Mouse (Mus musculus) kidney, embryonic 15.5 days (tissue): ENCODE measurements around the gene Sdc1. TPM values are rescaled to one million over a fixed set of nuclear protein-coding genes. Genes with fewer than 3 reads are reported as not detected.

Source experiments
- ATAC-seq: fragments of 200-750 bp; cut with Nextera tagmentation; replicated peaks from 2 replicates; pipeline ENCODE4 v1.8.0; 2017; ENCODE audit warnings: moderate TSS enrichment; ENCODE audit not compliant: low FRiP score
- H3K27ac ChIP-seq: fragments of 300-500 bp; sonication (generic); 2 replicates; pipeline ENCODE4 v1.5.1; 2015; ENCODE audit warnings: mild to moderate bottlenecking, inconsistent platforms
- H3K27me3 ChIP-seq: fragments of 300-500 bp; sonication (generic); 2 replicates; pipeline ENCODE4 v1.6.1; 2015; ENCODE audit warnings: inconsistent platforms
- H3K36me3 ChIP-seq: fragments of 300-500 bp; sonication (generic); 2 replicates; pipeline ENCODE4 v1.6.1; 2015; ENCODE audit warnings: inconsistent platforms
- H3K4me1 ChIP-seq: fragments of 300-500 bp; sonication (generic); 2 replicates; pipeline ENCODE4 v1.6.1; 2015; ENCODE audit warnings: inconsistent platforms
- H3K4me2 ChIP-seq: fragments of 300-500 bp; sonication (generic); 2 replicates; pipeline ENCODE4 v1.6.1; 2015; ENCODE audit warnings: moderate library complexity, mild to moderate bottlenecking, inconsistent platforms
- H3K4me3 ChIP-seq: fragments of 300-500 bp; sonication (generic); replicated peaks from 2 replicates; pipeline ENCODE4 v1.5.1; 2015; ENCODE audit warnings: mild to moderate bottlenecking, inconsistent platforms
- H3K9ac ChIP-seq: fragments of 300-500 bp; sonication (generic); 2 replicates; pipeline ENCODE4 v1.6.1; 2015; ENCODE audit warnings: mild to moderate bottlenecking, inconsistent platforms
- H3K9me3 ChIP-seq: fragments of 300-500 bp; sonication (generic); replicated peaks from 2 replicates; pipeline ENCODE4 v1.6.1; 2016; ENCODE audit warnings: inconsistent platforms
- WGBS: fragments of 180-500 bp; shearing (Covaris S2); methylation state at CpG from one replicate; pipeline ENCODE4 v1.1.7; 2015; ENCODE audit warnings: mixed read lengths; 5-methylcytosine and 5-hydroxymethylcytosine counted together
- polyA plus RNA-seq: library from polyadenylated mRNA; unstranded; fragments of >200 nt; fragmentation: Nextera tagmentation; extraction: Ambion mirVana; gene quantifications from 2 replicates; pipeline ENCODE4 v1.2.1, GENCODE M21; 2015

The Sdc1 gene
- polyA plus RNA-seq, 1 experiment from 2014 or later, result 66.7 TPM

GRCm38 (mm10) chr12:8786476-8786875, 15.4 kb downstream of the Sdc1 start:
- no peak overlapping the region for H3K4me2 ChIP-seq
- H3K9me3 ChIP-seq, result no peaks in the 10 kb centered on the region
- no peak for ATAC-seq
- H3K9ac ChIP-seq, result no peak overlapping the region
- peaks cover 20% of the 10 kb centered on the region for H3K36me3 ChIP-seq
- no peaks in the 10 kb centered on the region for H3K27me3 ChIP-seq
- H3K27ac ChIP-seq, result no peak overlapping the region; the same call in 1 of the 2 replicates
- WGBS, result 54% methylated on average over 5 of the region's 5 CpGs
- peaks cover 30% of the 10 kb centered on the region for H3K4me1 ChIP-seq
- H3K4me3 ChIP-seq, result no peak overlapping the region

DNA sequence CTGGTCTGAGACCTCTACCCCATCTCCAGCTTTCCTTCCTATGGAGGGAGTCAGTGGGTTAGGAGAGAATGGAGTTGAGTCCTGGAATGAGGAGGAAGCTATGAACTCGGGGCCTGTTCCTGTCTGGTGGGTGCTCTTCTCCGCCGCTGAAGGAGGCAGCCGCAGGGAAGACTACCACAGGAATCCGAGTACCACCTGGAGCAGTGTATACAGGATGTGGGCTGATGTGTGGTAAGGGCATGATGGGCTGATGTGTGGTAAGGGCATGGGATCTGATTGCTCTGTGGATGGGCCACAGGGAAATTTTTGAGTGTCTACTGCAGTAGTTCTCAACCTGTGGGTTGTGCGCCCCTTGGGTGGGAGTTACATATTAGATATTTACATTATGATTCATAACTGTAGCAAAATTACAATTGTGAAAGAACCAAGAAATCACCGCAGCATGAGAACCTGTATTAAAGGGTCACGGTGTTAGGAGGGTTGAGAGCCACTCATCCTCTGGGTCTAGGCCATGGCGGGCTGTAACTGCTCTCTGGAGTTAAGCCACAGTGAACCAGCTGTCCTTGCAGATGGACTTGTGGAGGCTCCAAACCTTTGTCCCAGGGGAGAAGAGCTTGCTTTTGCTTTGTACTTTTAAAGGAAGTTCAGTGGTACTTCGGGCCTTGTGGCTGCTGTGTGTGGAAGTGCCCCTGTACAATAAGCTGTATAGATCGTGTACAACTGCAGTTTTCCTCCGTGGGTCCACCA, 16.0 kb downstream of the Sdc1 start:
- Histone ChIP-seq H3K4me3 (no peak overlapping the region), H3K27ac (no peak overlapping the region), H3K4me2 (no peak overlapping the region), H3K9me3 (no peaks in the 10 kb centered on the region), H3K27me3 (no peaks in the 10 kb centered on the region), H3K4me1 (peaks cover 26% of the 10 kb centered on the region), H3K9ac (no peak overlapping the region), H3K36me3 (peaks cover 26% of the 10 kb centered on the region)
- 83% methylated on average over 12 of the region's 12 CpGs for WGBS
- no peak for ATAC-seq

DNA sequence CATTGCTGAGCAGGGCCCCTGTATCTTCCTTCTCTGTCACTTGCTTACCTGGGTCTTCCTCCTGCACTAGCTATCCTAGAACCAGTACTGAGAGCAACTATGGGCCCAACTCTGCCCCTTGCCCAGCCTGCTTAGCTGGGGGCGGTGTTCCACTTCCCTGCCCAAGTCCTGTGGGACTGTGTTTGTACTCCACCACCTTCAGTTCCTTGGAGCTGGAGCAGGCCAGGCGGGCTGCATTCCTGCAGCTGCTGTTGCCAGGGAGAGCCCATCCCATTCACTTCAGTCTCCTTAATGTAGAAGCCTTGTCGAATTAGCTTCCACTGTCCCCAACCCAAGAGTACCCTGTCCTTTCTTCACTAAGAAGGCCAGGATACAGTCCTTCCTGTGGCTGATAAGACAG, 17.3 kb downstream of the Sdc1 start:
- H3K9me3 ChIP-seq, result no peaks in the 10 kb centered on the region
- ATAC-seq, result no peak
- H3K27ac ChIP-seq, result no peak overlapping the region
- H3K27me3 ChIP-seq, result no peaks in the 10 kb centered on the region
- H3K4me1 ChIP-seq, result peaks cover 20% of the 10 kb centered on the region
- no peak overlapping the region for H3K4me3 ChIP-seq
- no peak overlapping the region for H3K9ac ChIP-seq
- H3K36me3 ChIP-seq, result peaks cover 39% of the 10 kb centered on the region
- WGBS, result 72% methylated on average over 3 of the region's 3 CpGs
- no peak overlapping the region for H3K4me2 ChIP-seq

DNA sequence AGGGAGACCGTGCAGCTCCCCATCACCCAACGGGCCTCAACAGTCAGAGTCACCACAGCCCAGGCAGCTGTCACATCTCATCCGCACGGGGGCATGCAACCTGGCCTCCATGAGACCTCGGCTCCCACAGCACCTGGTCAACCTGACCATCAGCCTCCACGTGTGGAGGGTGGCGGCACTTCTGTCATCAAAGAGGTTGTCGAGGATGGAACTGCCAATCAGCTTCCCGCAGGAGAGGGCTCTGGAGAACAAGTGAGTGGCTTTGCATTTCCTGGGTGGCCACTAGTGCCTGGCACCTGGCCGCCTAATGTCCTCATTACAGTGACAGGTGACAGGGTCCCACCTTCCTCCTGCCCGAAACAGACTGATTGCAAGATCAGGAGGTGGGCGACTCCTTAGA, 19.5 kb downstream of the Sdc1 start:
- H3K9me3 ChIP-seq, result no peaks in the 10 kb centered on the region
- no peak overlapping the region for H3K4me3 ChIP-seq
- H3K4me2 ChIP-seq, result no peak overlapping the region
- WGBS, result 91% methylated on average over 12 of the region's 12 CpGs
- H3K27ac ChIP-seq, result no peak overlapping the region
- H3K4me1 ChIP-seq, result peaks cover 16% of the 10 kb centered on the region
- H3K9ac ChIP-seq, result no peak overlapping the region
- no peaks in the 10 kb centered on the region for H3K27me3 ChIP-seq
- peaks cover 59% of the 10 kb centered on the region for H3K36me3 ChIP-seq
- ATAC-seq, result no peak

DNA sequence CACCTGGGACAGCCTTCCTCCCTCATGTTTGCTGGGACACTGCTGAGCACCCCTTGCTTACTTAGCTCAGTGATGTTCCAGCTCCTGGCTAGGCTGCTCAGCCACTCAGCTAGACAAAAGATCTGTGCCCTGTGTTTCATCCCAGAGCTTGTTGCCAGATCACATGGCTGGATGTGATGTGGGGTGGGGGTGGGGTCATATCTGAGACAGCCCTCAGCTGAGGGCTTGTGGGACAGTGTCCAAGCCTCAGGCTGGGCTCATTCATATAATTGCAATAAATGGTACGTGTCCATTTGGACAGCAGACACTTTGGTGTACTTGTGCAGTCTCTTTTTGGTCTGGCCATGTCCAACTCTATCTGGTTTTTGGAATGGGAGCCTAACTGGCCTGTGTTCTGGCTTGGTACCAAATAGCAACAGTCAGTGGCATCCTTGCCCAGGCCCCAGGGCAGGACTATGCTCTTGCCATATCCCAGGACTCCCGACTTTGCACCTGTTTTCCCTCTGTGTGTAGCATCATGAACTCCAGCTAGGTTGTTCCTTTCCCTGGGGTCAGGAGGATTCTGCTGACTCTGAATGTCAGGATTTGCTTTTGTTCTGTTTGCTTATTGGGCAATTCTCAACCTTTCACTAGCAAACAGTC, 22.4 kb downstream of the Sdc1 start:
- Histone ChIP-seq H3K4me1 (peaks cover 10% of the 10 kb centered on the region), H3K27me3 (no peaks in the 10 kb centered on the region), H3K4me2 (no peak overlapping the region), H3K9ac (no peak overlapping the region), H3K9me3 (no peaks in the 10 kb centered on the region), H3K4me3 (no peak overlapping the region), H3K27ac (no peak overlapping the region), H3K36me3 (peaks cover 59% of the 10 kb centered on the region)
- WGBS, result 90% methylated on average over 2 of the region's 2 CpGs
- no peak for ATAC-seq

GRCm38 (mm10) chr12:8797936-8798335, 26.8 kb downstream of the Sdc1 start:
- 86% methylated on average over 7 of the region's 7 CpGs for WGBS
- Histone ChIP-seq H3K27me3 (no peaks in the 10 kb centered on the region), H3K36me3 (peaks cover 25% of the 10 kb centered on the region), H3K27ac (peak overlapping the region; percentile 28; the same call in 1 of the 2 replicates), H3K4me3 (no peak overlapping the region), H3K9me3 (no peaks in the 10 kb centered on the region), H3K4me1 (peaks cover 17% of the 10 kb centered on the region), H3K4me2 (no peak overlapping the region), H3K9ac (no peak overlapping the region)
- no peak for ATAC-seq

GRCm38 (mm10) chr12:8798486-8799020, 27.4 kb downstream of the Sdc1 start:
- ATAC-seq, result no peak

DNA sequence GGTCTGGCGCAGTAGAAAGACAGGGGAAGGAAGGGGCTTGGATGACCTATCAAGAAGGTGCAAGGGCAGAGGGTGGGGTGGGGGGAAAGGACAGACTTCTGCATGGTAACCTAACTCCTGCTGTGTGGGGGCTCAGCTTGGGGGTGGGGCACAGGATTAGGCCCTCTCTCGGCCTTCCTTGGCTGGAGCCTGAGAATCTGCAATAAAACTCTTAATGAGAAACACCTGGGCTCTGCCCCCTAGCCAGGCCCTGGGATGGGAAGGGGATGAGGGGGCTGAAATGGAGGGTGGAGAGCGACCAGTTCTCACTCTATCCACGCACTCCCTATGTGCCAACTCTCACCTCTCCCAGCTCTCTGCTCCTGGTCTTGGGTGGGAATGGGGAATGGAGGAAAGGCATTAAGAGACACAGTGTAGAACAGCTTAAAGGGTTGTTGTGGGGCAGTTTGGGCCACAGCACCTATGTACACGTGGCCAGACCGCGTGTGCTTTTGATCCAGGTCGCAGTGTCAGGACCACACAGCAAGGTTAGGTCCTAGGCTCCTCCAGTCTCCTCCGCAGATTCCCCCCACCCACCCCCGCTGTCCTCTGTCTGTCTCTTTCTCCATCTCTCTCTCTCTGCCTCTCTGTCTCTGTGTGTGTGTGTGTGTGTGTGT, 32.4 kb downstream of the Sdc1 start:
- Histone ChIP-seq H3K9ac (no peak overlapping the region), H3K9me3 (no peaks in the 10 kb centered on the region), H3K4me1 (peaks cover 16% of the 10 kb centered on the region), H3K36me3 (no peaks in the 10 kb centered on the region), H3K4me2 (no peak overlapping the region), H3K27ac (no peak overlapping the region), H3K27me3 (no peaks in the 10 kb centered on the region), H3K4me3 (no peak overlapping the region)
- peak; percentile 70 for ATAC-seq
- 33% methylated on average over 10 of the region's 10 CpGs for WGBS

More at GRCm38 (mm10) chr12:8798486-8799020, 27.4 kb downstream of the Sdc1 start:
- WGBS, result 28% methylated on average over 9 of the region's 9 CpGs
- H3K4me3 ChIP-seq, result no peak overlapping the region
- no peak overlapping the region for H3K9ac ChIP-seq
- H3K27ac ChIP-seq, result peak overlapping the region; percentile 28; the same call in 1 of the 2 replicates
- H3K9me3 ChIP-seq, result no peaks in the 10 kb centered on the region
- peaks cover 19% of the 10 kb centered on the region for H3K36me3 ChIP-seq
- no peaks in the 10 kb centered on the region for H3K27me3 ChIP-seq
- H3K4me1 ChIP-seq, result peaks cover 21% of the 10 kb centered on the region
- no peak overlapping the region for H3K4me2 ChIP-seq

DNA sequence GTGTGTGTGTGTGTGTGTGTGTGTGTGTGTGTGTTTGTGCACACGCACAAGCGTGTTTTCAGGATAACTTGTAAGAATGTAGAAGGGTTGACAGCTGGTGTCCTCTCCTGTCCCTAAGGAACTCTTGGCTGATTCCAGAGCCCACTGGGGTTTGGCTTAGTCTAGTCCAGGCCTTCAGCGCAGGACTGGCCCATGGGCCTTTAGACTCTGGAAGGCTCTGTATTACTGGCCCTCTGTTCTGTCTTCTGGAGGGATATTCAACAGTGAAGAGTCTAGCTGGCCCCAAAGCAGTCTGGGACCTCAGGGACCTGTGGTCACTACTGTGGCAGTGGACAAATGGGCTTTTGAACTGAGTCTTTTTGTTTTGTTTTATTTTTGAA, 32.9 kb downstream of the Sdc1 start:
- no peak for ATAC-seq
- H3K4me1 ChIP-seq, result peaks cover 11% of the 10 kb centered on the region
- H3K4me2 ChIP-seq, result no peak overlapping the region
- H3K9me3 ChIP-seq, result no peaks in the 10 kb centered on the region
- H3K4me3 ChIP-seq, result no peak overlapping the region
- H3K27me3 ChIP-seq, result no peaks in the 10 kb centered on the region
- no peaks in the 10 kb centered on the region for H3K36me3 ChIP-seq
- 78% methylated on average over 3 of the region's 3 CpGs for WGBS
- H3K9ac ChIP-seq, result no peak overlapping the region
- no peak overlapping the region for H3K27ac ChIP-seq

GRCm38 (mm10) chr12:8804934-8805722, 34.0 kb downstream of the Sdc1 start:
- no peak overlapping the region for H3K4me3 ChIP-seq
- H3K27ac ChIP-seq, result no peak overlapping the region
- no peaks in the 10 kb centered on the region for H3K27me3 ChIP-seq
- no peak for ATAC-seq
- no peak overlapping the region for H3K4me2 ChIP-seq
- peaks cover 9% of the 10 kb centered on the region for H3K4me1 ChIP-seq
- no peaks in the 10 kb centered on the region for H3K9me3 ChIP-seq
- H3K36me3 ChIP-seq, result no peaks in the 10 kb centered on the region
- 74% methylated on average over 7 of the region's 7 CpGs for WGBS
- no peak overlapping the region for H3K9ac ChIP-seq

DNA sequence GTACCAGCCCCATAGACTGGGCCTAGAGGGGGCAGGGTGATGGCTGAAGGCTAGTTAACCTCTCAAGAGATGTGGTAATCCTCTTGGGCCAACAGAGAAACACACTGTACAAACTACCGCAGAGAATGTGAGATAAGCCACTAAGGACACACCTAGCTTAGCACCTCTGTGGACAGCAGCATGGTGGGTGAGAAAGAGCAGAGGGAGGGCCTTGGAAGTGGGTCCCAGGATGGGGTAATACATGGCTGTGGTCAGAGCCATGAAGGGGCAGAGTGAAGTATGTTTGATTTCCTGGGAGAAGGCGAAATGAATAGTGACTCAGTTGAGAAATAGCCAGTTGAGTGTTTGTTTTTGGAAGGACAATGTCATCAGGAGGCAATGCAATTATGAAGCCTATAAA, 38.0 kb downstream of the Sdc1 start:
- WGBS, result 87% methylated on average over 2 of the region's 2 CpGs
- Histone ChIP-seq H3K27me3 (no peaks in the 10 kb centered on the region), H3K27ac (no peak overlapping the region), H3K9me3 (no peaks in the 10 kb centered on the region), H3K9ac (no peak overlapping the region), H3K4me2 (no peak overlapping the region), H3K4me1 (peaks cover 22% of the 10 kb centered on the region; the same call in 1 of the 2 replicates), H3K4me3 (no peak overlapping the region), H3K36me3 (no peaks in the 10 kb centered on the region)
- no peak for ATAC-seq
